In genomic region chr2:181483562-181484318, GRCm38 (mm10) we compare ENCODE assay signal across 1 mouse cellular context.
TF ChIP-seq lines count a peak whose summit lies in the region.

No protein-coding gene starts in this region.

TF ChIP-seq in CH12.LX, 34 proteins besides CTCF, POLR2A, EP300 and RAD21 (continued from another document):
- TF ChIP-seq TCF12 (IDR thresholded peaks at IDR 0.05; ENCODE audit: low read depth, low read length) = peak; percentile 53; the same call in 1 of the 2 replicates
